Mouse (Mus musculus): ENCODE measurements around the gene Ascc1.

GRCm38 (mm10) chr10:60046696-60047095, 44.1 kb downstream of the Ascc1 start:
- TF ChIP-seq POLR2A (IDR thresholded peaks at IDR 0.05; ENCODE audit: control insufficient read depth, low read depth, low read length) (no peak), CTCF (IDR thresholded peaks at IDR 0.05; ENCODE audit: control insufficient read depth, insufficient read depth, insufficient replicate concordance, low read depth, low read length) (no peak)

All from testis, adult 2 months (tissue).